Mouse (Mus musculus): ENCODE data around the gene Snx30. TPM values are rescaled to one million over a fixed set of nuclear protein-coding genes. Genes with fewer than 3 reads are reported as not detected.
A peak's percentile ranks its signal among the peaks of the same experiment; 100 is the strongest.

Gene Snx30
- polyA plus RNA-seq, 2 experiments from 2014 or later: 1.6 to 1.9 TPM

- no peak for ATAC-seq
Observed at GRCm38 (mm10) chr4:59825634-59826033, 20.0 kb downstream of the Snx30 start.

- ATAC-seq: no peak
Observed at GRCm38 (mm10) chr4:59826381-59826780, 20.7 kb downstream of the Snx30 start.

GRCm38 (mm10) chr4:59829072-59829471 is 23.4 kb downstream of the Snx30 start:
- no peak for ATAC-seq

- no peak for ATAC-seq
Observed at GRCm38 (mm10) chr4:59831038-59831437, 25.4 kb downstream of the Snx30 start.

GRCm38 (mm10) chr4:59832810-59833209 is 27.2 kb downstream of the Snx30 start:
- ATAC-seq: no peak

- ATAC-seq: no peak
Observed at GRCm38 (mm10) chr4:59837659-59838058, 32.0 kb downstream of the Snx30 start.

GRCm38 (mm10) chr4:59844460-59845244 is 39.0 kb downstream of the Snx30 start:
- no peak for ATAC-seq

GRCm38 (mm10) chr4:59845245-59845637 is 39.6 kb downstream of the Snx30 start:
- no peak for ATAC-seq

- ATAC-seq: no peak
Observed at GRCm38 (mm10) chr4:59847447-59847846, 41.8 kb downstream of the Snx30 start.

GRCm38 (mm10) chr4:59850181-59850580 is 44.5 kb downstream of the Snx30 start:
- ATAC-seq: peak; percentile 77

GRCm38 (mm10) chr4:59850886-59851623 is 45.4 kb downstream of the Snx30 start:
- ATAC-seq: no peak

- ATAC-seq: no peak
Observed at GRCm38 (mm10) chr4:59853155-59853554, 47.5 kb downstream of the Snx30 start.

- ATAC-seq: no peak
Observed at GRCm38 (mm10) chr4:59859693-59860425, 54.2 kb downstream of the Snx30 start.

GRCm38 (mm10) chr4:59860431-59860830 is 54.8 kb downstream of the Snx30 start:
- ATAC-seq: no peak

GRCm38 (mm10) chr4:59861871-59862270 is 56.2 kb downstream of the Snx30 start:
- no peak for ATAC-seq

GRCm38 (mm10) chr4:59862335-59862734 is 56.7 kb downstream of the Snx30 start:
- no peak for ATAC-seq

- ATAC-seq: no peak
Observed at GRCm38 (mm10) chr4:59863869-59864268, 58.2 kb downstream of the Snx30 start.

- no peak for ATAC-seq
Observed at GRCm38 (mm10) chr4:59868086-59868485, 62.4 kb downstream of the Snx30 start.

- ATAC-seq: no peak
Observed at GRCm38 (mm10) chr4:59869488-59870057, 63.9 kb downstream of the Snx30 start.

GRCm38 (mm10) chr4:59870433-59870832 is 64.8 kb downstream of the Snx30 start:
- ATAC-seq: no peak

- ATAC-seq: peak; percentile 77
Observed at GRCm38 (mm10) chr4:59870859-59871591, 65.4 kb downstream of the Snx30 start.

- ATAC-seq: no peak
Observed at GRCm38 (mm10) chr4:59873240-59873639, 67.6 kb downstream of the Snx30 start.
